Mouse (Mus musculus) heart, embryonic 11.5 days (tissue): Measurements from ENCODE around the gene Rae1. TPM values are rescaled to one million over a fixed set of nuclear protein-coding genes. Genes with fewer than 3 reads are reported as not detected.

Experiments used
- ATAC-seq: fragments of 200-750 bp; cut with Nextera tagmentation; replicated peaks from 2 replicates; pipeline ENCODE4 v1.8.0; 2017; ENCODE audit warnings: moderate library complexity; ENCODE audit not compliant: insufficient number of reproducible peaks, low FRiP score, low TSS enrichment
- H3K27ac ChIP-seq: fragments of 300-500 bp; sonication (generic); 2 replicates; pipeline ENCODE4 v1.5.1; 2014; ENCODE audit warnings: mild to moderate bottlenecking, low read depth, low read length
- H3K27me3 ChIP-seq: fragments of 300-500 bp; sonication (generic); 2 replicates; pipeline ENCODE4 v1.6.1; 2014; ENCODE audit warnings: mild to moderate bottlenecking, low read length, mixed read lengths; ENCODE audit not compliant: control insufficient read depth, insufficient read depth
- H3K36me3 ChIP-seq: fragments of 300-500 bp; sonication (generic); 2 replicates; pipeline ENCODE4 v1.6.1; 2014; ENCODE audit warnings: mild to moderate bottlenecking, low read length, moderate library complexity, mixed read lengths; ENCODE audit not compliant: control insufficient read depth, insufficient read depth
- H3K4me1 ChIP-seq: fragments of 300-500 bp; sonication (generic); 2 replicates; pipeline ENCODE4 v1.6.1; 2014; ENCODE audit warnings: low read length; ENCODE audit not compliant: control insufficient read depth, insufficient read depth
- H3K4me2 ChIP-seq: fragments of 300-500 bp; sonication (generic); 2 replicates; pipeline ENCODE4 v1.6.1; 2014; ENCODE audit warnings: mild to moderate bottlenecking, moderate library complexity
- H3K4me3 ChIP-seq: fragments of 300-500 bp; sonication (generic); 2 replicates; pipeline ENCODE4 v1.5.1; 2014; ENCODE audit warnings: low read depth, low read length
- H3K9ac ChIP-seq: fragments of 300-500 bp; sonication (generic); 2 replicates; pipeline ENCODE4 v1.6.1; 2014; ENCODE audit warnings: mild to moderate bottlenecking, low read depth, low read length, moderate library complexity
- H3K9me3 ChIP-seq: fragments of 300-500 bp; sonication (generic); replicated peaks from 2 replicates; pipeline ENCODE4 v1.6.1; 2016; ENCODE audit warnings: low read length; ENCODE audit not compliant: control insufficient read depth
- WGBS: fragments of 180-500 bp; shearing (Covaris S2); extraction: QIAGEN DNeasy Blood & Tissue Kit; methylation state at CpG from one replicate; pipeline ENCODE4 v1.1.7; 2014; ENCODE audit not compliant: insufficient replicate concordance; 5-methylcytosine and 5-hydroxymethylcytosine counted together
- polyA plus RNA-seq: library from polyadenylated mRNA; unstranded; fragments of >200 nt; fragmentation: Nextera tagmentation; extraction: Ambion mirVana; gene quantifications from 2 replicates; pipeline ENCODE4 v1.2.1, GENCODE M21; 2014

Gene Rae1
- polyA plus RNA-seq, 1 experiment from 2014 or later = 114 TPM

DNA sequence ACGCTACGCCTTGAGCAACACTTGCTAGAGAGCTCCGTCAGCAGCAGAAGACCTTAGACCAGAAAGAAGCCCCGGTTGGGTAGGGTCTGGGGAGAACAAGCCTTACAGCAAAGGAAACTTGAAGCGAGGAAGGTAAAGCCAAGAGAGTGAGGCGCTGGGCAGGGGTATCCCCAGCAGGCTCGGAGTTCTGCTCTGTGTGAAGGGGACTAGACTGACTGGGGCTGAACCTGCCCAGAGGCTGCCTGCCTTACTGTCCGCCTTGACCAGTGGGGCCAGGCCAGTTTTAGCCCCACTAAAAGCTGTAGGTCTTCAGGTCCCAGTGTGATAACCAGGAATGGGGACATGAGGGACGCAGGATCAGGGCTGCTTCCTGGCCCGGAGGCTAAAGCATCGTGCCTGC lies 20.5 kb downstream of the Rae1 start, which contains the start of gene Rbm38:
Gene Rbm38 (plus strand): TSS at position 69 of the 400 bp plus-strand sequence.
- Histone ChIP-seq H3K9me3 (no peaks in the 10 kb centered on the region), H3K4me3 (peak within 1 kb of the TSS; percentile 83), H3K9ac (peak within 1 kb of the TSS; percentile 74), H3K4me1 (peaks cover 50% of the 10 kb centered on the region), H3K27ac (peak within 1 kb of the TSS; percentile 76), H3K36me3 (peaks cover under 1% of the 10 kb centered on the region; the same call in 1 of the 2 replicates), H3K27me3 (0 out of 2 replicates have a peak, but pooled peaks cover 3% of the 10 kb centered on the region), H3K4me2 (peak within 1 kb of the TSS; percentile 85)
- ATAC-seq = no peak
- WGBS = 31% methylated on average over 11 of the region's 11 CpGs

DNA sequence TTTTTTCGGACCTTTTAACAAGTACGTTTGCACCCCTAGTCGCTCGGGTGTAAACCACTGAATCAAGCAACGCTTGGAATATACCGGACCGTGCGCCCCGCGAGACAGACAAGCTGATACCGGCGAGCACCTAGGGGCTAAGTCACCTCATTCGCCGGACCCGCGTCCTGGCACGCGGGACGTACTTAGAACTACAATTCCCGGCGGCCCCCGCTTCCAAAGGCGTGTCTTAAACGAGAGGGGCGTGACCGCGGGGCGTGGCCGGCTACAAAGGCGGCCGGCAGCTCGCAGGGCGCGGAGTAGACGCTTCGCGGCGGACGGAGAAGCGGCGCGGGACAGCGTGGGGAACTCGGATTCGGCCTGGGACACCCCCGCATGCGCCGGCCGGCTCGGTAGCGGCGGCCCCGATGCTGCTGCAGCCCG lies 21.7 kb downstream of the Rae1 start:
- Histone ChIP-seq H3K36me3 (no peaks in the 10 kb centered on the region), H3K9ac (peak overlapping the region; percentile 88), H3K27me3 (0 out of 2 replicates have a peak, but pooled peaks cover 3% of the 10 kb centered on the region), H3K27ac (peak overlapping the region; percentile 79), H3K4me3 (peak overlapping the region; percentile 83), H3K4me2 (peak overlapping the region; percentile 85), H3K9me3 (no peaks in the 10 kb centered on the region), H3K4me1 (peaks cover 62% of the 10 kb centered on the region)
- under 1% methylated on average over 54 of the region's 54 CpGs for WGBS
- peak; percentile 67 for ATAC-seq

DNA sequence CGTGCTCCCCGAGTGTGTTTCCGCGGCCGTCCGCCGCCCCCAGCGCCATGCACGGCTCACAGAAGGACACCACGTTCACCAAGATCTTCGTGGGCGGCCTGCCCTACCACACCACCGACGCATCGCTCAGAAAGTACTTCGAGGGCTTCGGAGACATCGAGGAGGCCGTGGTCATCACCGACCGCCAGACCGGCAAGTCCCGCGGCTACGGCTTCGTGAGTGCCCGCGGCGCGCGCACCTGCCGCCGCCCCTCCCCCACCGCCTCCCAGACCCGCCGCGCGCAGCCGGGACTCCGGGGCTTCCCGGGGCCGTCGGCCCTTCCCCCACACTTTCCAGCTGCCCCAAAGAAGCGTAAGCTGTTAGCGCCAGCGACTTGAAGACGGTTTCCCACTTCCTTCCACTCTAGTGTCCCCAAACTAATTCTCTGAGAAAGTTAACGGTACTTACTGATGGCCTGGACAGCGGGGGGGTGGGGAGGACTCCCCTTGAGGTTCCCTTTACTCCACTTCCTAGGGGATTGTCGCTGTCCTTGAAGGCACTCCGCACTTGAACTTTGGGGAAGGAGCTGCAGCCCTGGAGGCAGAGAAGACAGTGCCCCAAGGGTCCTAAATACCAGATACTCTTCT lies 22.3 kb downstream of the Rae1 start:
- Histone ChIP-seq H3K9ac (peak overlapping the region; percentile 88), H3K27ac (peak overlapping the region; percentile 79), H3K4me3 (peak overlapping the region; percentile 83), H3K9me3 (no peaks in the 10 kb centered on the region), H3K4me2 (peak overlapping the region; percentile 85), H3K4me1 (peaks cover 67% of the 10 kb centered on the region), H3K36me3 (0 out of 2 replicates have a peak, but pooled peaks cover 2% of the 10 kb centered on the region), H3K27me3 (0 out of 2 replicates have a peak, but pooled peaks cover 3% of the 10 kb centered on the region)
- WGBS = under 1% methylated on average over 51 of the region's 51 CpGs
- ATAC-seq = peak; percentile 12; the same call in 1 of the 2 replicates

DNA sequence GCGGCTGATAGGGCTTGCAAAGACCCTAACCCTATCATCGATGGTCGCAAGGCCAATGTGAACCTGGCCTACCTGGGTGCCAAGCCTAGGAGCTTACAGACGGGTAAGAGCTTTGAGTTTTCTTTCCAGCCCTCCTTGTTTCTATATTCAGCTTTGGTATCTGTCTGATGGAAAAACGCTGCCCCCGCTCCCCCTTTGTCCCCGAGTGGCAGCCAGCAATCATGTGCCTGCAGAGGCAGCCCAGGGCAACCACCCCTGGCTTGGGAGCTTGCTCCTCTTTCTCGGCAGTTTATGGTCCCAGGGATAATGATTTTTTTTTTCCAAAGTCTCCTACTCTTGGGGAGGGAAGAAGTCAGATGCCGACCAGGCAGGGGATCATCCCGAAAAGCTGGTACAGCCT lies 22.9 kb downstream of the Rae1 start:
- Histone ChIP-seq H3K36me3 (0 out of 2 replicates have a peak, but pooled peaks cover 4% of the 10 kb centered on the region), H3K9ac (peak overlapping the region; percentile 88), H3K4me1 (peaks cover 73% of the 10 kb centered on the region), H3K27ac (peak overlapping the region; percentile 79), H3K4me2 (peak overlapping the region; percentile 85), H3K27me3 (0 out of 2 replicates have a peak, but pooled peaks cover 3% of the 10 kb centered on the region), H3K4me3 (peak overlapping the region; percentile 83), H3K9me3 (no peaks in the 10 kb centered on the region)
- 21% methylated on average over 10 of the region's 10 CpGs for WGBS
- no peak for ATAC-seq

DNA sequence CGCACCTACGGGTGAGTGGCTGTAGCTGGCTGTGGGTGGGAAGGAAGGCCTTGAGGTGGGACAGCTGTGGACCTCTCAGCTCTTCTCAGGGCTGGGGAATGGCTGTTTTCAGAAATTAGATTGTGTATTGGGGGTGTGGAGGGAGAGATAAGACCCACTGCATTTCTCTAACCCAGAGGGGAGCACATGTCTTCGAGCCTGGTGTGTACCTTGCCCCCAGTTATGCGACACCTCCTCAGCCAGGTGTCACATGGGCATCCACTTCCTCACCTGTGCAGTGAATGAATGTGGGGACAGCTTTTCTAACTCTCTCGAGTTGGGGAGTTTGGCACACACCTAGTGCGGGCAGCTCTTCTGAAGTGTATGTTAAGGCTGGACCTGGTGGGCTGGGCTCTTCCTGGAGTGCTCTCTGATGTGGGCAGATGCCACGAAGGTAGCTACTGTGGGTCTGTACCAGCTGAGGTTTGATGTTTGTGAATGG lies 23.5 kb downstream of the Rae1 start:
- Histone ChIP-seq H3K27ac (0 out of 2 replicates have a peak overlapping the region, but pooled peaks have one; percentile 79), H3K4me1 (peaks cover 76% of the 10 kb centered on the region), H3K4me2 (peak overlapping the region; percentile 85), H3K27me3 (0 out of 2 replicates have a peak, but pooled peaks cover 3% of the 10 kb centered on the region), H3K9me3 (no peaks in the 10 kb centered on the region), H3K36me3 (0 out of 2 replicates have a peak, but pooled peaks cover 4% of the 10 kb centered on the region), H3K9ac (peak overlapping the region; percentile 88), H3K4me3 (peak overlapping the region; percentile 83)
- no peak for ATAC-seq
- WGBS = 56% methylated on average over 7 of the region's 7 CpGs

DNA sequence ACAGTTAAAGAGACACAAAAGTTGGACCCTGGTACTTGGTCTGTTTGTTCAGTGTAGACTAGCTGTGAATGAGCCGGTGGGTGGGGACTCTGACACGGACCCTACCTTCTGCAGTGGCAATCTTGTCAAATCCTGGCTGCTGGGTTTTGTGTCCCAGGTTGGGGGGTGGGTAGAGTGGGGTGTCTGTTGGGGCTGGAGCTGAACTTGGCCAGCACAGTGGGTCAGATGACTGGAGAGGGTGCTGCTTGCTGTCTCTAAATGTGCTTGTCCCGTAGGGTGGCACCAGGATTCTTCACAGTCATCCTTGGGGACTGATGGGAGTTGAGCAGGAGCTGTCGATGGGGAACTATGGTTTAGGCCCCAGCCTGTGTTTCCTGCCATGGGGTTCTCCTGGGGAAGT lies 24.0 kb downstream of the Rae1 start:
- WGBS = 59% methylated on average over 4 of the region's 4 CpGs
- H3K9ac ChIP-seq = peak overlapping the region; percentile 88
- no peaks in the 10 kb centered on the region for H3K9me3 ChIP-seq
- H3K4me3 ChIP-seq = peak overlapping the region; percentile 83
- H3K27me3 ChIP-seq = 0 out of 2 replicates have a peak, but pooled peaks cover 3% of the 10 kb centered on the region
- H3K27ac ChIP-seq = no peak overlapping the region
- ATAC-seq = no peak
- H3K4me2 ChIP-seq = peak overlapping the region; percentile 85
- 0 out of 2 replicates have a peak, but pooled peaks cover 4% of the 10 kb centered on the region for H3K36me3 ChIP-seq
- H3K4me1 ChIP-seq = peaks cover 70% of the 10 kb centered on the region

DNA sequence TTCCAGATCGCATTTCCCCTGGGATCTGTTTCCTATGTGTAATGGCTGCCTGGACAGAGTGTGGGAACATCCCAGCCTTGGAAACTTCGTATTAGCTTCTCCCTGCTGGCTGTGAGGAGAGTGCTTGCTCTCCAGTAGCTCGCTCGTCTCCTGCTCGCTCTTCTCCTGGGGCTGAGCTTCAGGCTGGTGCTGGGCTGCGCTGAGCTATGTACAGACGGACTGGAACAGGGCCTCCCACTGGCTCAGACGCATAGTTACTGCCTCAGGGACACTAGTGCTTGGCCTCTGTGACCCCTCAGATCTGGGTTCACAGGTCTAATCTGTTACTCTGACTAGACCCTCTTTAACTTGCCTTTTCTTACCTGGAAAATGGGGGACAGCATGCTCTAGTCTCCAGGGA lies 24.5 kb downstream of the Rae1 start:
- Histone ChIP-seq H3K9ac (peak overlapping the region; percentile 88), H3K36me3 (peaks cover 6% of the 10 kb centered on the region), H3K4me3 (peak overlapping the region; percentile 83), H3K27me3 (0 out of 2 replicates have a peak, but pooled peaks cover 3% of the 10 kb centered on the region), H3K4me2 (peak overlapping the region; percentile 85), H3K27ac (no peak overlapping the region), H3K9me3 (no peaks in the 10 kb centered on the region), H3K4me1 (peaks cover 67% of the 10 kb centered on the region)
- ATAC-seq = no peak
- WGBS = 69% methylated on average over 8 of the region's 8 CpGs

DNA sequence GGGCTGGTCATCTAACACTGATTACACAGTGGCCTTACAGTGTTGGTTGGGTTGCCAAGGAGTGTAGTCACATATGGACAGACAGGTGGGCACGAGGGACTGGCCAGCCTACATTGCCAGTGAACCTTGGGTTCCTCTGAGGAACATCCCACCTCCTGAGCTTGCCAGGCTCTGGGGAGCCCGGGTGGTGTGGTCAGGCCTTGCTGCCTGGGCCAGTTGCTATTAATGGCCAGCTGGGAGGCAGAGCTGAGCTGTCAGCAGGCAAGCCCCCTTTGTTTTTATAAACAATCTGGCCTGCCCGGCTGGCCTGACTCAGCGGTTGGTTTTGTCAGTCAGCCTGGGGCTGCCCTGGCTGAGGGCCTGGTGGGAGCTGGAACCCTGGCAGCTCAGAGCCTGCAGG lies 25.0 kb downstream of the Rae1 start:
- Histone ChIP-seq H3K9ac (peak overlapping the region; percentile 88; the same call in 1 of the 2 replicates), H3K36me3 (peaks cover 10% of the 10 kb centered on the region), H3K9me3 (no peaks in the 10 kb centered on the region), H3K4me1 (peaks cover 68% of the 10 kb centered on the region), H3K4me2 (peak overlapping the region; percentile 85), H3K27ac (no peak overlapping the region), H3K27me3 (0 out of 2 replicates have a peak, but pooled peaks cover 3% of the 10 kb centered on the region), H3K4me3 (peak overlapping the region; percentile 83)
- ATAC-seq = no peak
- WGBS = 20% methylated on average over 4 of the region's 4 CpGs
